Mouse (Mus musculus) CD4-positive, CD25-positive, alpha-beta regulatory T cell (primary cell): ENCODE measurements around the gene Gjb4. TPM values are rescaled to one million over a fixed set of nuclear protein-coding genes. Genes with fewer than 3 reads are reported as not detected.

Experiments
- polyA plus RNA-seq: library from polyadenylated mRNA; unstranded; fragments of 100-300 nt; shearing (Covaris generic); gene quantifications from one replicate; pipeline ENCODE4 v1.2.1, GENCODE M21; 2017

Gjb4 gene
- polyA plus RNA-seq, result not detected

GRCm38 (mm10) chr4:127353951-127354438 is at the start of gene Gjb4:
TSS of gene Gjb4 (minus strand) at chr4:127354081.

DNA sequence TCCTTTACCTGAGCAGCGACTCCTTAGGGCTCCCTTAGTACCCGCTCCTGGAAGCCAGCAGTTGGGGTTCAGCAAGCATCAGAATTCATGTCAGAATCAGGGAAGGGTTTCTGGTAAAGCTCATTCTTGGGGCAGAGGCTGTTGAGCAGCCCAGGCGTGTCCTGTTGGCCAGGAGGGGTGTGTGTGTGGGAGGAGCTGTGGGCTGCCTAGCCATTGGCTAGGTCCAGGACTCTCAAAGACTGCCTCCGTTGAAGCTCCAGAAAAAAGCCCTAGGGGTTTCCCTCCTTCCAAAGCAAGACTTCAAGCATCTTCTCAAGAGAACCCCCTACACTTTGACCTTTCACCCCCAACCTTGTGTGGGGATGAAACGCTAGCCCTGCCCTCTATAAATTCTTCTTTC is 4.1 kb upstream of the Gjb4 start, which contains the start of gene Gjb5:
Gjb5 (minus strand) TSS at position 164 of the 400 bp plus-strand sequence.

DNA sequence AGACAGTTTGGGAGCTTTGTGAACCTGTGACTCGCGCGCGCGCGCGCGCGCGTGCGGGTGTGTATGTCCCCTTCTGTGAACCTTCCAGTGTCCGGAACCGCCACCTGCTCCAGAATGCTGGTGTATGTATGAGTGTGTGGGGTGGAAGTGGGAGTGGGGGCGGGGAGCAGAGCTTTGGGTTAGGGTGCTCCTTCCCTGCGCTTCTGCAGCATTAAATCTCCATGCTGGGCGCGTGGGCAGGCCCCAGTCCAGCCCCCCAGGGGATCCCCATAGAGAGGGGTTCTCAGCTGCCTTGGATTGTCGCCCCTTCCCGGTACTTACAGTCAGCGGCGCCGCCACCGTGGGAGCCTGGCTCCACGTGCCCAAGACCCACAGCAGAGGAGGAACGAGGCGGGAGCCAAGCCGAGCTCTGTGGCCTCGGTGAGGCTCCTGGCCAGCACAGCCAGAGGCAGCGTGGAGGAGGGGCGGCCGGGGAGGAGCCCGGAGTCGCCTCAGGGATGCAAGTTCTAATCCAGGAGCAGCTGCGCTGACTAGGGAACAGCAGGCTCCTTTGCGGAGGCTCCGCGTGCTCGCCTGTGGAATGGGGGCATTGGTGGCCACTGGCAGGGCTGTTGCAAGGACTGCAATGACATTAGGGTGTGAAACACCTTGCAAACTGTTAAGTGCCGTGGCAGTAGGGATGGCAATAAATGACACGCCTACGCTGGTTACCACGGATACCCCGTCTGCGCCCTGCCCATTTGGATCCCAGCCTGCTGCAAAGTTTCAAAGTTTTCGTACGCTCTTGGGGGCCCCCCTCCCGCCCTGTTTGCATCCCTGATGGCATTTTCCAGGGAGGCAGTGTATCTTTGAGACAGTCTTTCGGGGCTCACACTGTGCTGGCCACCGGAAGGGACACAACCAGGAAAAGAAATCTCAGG is 23.4 kb downstream of the Gjb4 start, which contains the start of gene Gjb3:
Gjb3 (minus strand) TSS at position 664 of the 920 bp plus-strand sequence.

DNA sequence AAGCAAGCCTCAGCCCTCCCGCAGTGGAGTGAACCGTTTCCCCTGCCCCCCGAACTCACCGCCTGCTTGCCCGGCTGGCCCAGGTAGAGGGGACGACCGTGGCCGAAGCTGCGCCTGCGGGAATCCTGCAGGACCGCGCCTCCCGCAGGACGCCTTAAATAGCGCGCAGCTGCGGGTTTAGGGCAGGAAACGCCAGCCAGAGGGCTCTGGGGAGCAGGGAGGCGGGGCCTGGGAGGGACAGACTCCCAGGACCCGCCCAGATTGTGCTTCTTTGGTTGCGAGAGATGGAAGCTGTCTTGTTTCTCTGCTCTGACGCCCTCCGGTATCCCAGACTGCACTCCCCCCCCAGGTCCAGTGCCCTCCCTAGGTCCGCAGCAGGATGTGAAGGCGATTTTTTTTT is 40.0 kb downstream of the Gjb4 start, which contains the start of gene Gja4:
Gja4 (minus strand) TSS at position 179 of the 400 bp plus-strand sequence.

Other genes with a start within 250 kb of the Gjb4 start
- gene Tmem35b, start 230.4 kb downstream of the Gjb4 start, polyA plus RNA-seq, result 24.2 TPM
- gene Dlgap3, start 184.9 kb downstream of the Gjb4 start, polyA plus RNA-seq, result 0.05 TPM
- gene Smim12, start 110.3 kb downstream of the Gjb4 start, polyA plus RNA-seq, result 45.1 TPM
- gene Gja4, start 40.0 kb downstream of the Gjb4 start, polyA plus RNA-seq, result not detected
- gene Gjb3, start 23.2 kb downstream of the Gjb4 start, polyA plus RNA-seq, result not detected
- not detected for gene Gjb5, start 4.1 kb upstream of the Gjb4 start, polyA plus RNA-seq